Mouse (Mus musculus) heart, adult 18-20 months (tissue): ENCODE measurements around the gene Nsun5. TPM values are rescaled to one million over a fixed set of nuclear protein-coding genes. Genes with fewer than 3 reads are reported as not detected.

Experiments used
- DNase-seq, 2 experiments: peaks; one replicate each; pipeline ENCODE4 v3.0.0; 2021 to 2022; ENCODE audit warnings: mixed read lengths in 1 of 2
- microRNA-seq, 2 experiments: library from miRNA; unstranded; fragments of <30 nt; microRNA quantifications; one replicate each; pipeline ENCODE4 v1.2.0; 2022
- total RNA-seq, 2 experiments: library from RNA; stranded (reverse); gene quantifications; 2 replicates each; pipeline ENCODE4 v1.2.3; 2021

The Nsun5 gene
- total RNA-seq, 2 experiments from 2014 or later: 17.1 TPM

- no peak for DNase-seq
Measured at GRCm38 (mm10) chr5:135373601-135374000, 3.8 kb downstream of the Nsun5 start.

DNA sequence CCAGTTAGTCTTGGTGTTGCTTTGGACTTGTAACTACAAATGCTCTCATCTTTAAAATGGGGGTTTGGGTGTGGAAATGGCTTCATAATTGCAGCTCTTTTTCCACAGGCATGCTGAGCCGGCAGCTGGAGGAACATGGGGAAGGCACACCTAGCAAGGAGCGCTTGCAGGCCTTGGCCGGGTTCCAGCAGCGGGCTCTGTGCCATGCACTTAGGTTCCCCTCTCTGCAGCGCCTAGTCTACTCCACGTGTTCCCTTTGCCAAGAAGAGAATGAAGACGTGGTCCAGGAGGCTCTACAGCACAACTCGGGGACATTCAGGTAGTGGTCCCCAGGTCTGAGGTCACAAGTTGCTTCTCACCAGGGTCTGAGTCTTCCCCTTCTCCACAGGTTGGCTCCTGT, 5.4 kb downstream of the Nsun5 start:
- peak; percentile 27 to 34 for DNase-seq

GRCm38 (mm10) chr5:135376341-135376740, 6.6 kb downstream of the Nsun5 start:
- DNase-seq: no peak

- no peak for DNase-seq
Measured at GRCm38 (mm10) chr5:135380681-135381080, 10.9 kb downstream of the Nsun5 start.

GRCm38 (mm10) chr5:135381356-135381925, 11.7 kb downstream of the Nsun5 start:
- DNase-seq: peak; percentile 47 to 79

GRCm38 (mm10) chr5:135382746-135383145, 13.0 kb downstream of the Nsun5 start:
- DNase-seq: no peak

- no peak for DNase-seq
Measured at GRCm38 (mm10) chr5:135383771-135384170, 14.0 kb downstream of the Nsun5 start.

DNA sequence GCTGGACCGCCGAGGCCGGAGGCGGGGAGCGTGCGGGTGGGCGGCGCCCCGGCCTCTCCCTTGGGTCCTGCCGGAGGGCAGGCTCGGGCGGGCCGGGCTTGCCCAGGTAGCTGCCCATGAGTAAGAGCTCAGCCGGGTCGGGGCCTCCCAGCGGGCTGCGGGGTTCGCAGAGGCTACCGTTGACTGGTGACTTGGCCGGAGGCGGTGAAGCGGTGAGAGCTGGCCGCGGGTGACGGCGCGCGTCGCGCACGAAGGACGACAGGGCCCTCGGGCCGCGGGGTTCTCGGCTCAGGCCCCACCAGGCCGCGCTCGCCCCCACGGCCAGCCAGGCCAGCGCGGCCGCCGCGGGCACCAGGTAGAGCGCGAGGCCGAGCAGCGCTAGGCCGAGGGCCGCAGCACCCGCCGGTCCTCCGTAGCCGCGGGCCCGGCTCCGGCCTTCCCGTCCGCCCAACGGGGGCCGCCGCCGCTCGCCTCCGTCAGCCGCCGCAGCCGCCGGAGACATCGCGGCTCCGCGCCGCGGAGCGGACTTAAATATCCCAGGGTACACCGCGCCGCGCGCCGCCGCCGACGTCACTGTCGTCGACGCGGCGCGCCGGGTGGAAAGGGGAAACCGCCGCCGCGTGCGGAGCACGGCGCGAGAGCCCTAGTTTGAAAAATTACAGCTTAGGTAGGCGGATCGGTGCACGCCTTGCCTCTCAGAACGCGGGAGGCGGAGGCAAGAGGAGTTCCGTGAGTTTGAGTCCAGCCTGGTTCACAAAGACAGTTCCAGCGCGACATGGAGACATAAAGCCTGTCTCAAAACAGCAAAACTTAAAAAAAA, 24.5 kb downstream of the Nsun5 start, which contains the start of gene Pom121:
Pom121 (minus strand) TSS at position 543 of the 820 bp plus-strand sequence.
- peak; percentile 84 to 85 for DNase-seq

DNA sequence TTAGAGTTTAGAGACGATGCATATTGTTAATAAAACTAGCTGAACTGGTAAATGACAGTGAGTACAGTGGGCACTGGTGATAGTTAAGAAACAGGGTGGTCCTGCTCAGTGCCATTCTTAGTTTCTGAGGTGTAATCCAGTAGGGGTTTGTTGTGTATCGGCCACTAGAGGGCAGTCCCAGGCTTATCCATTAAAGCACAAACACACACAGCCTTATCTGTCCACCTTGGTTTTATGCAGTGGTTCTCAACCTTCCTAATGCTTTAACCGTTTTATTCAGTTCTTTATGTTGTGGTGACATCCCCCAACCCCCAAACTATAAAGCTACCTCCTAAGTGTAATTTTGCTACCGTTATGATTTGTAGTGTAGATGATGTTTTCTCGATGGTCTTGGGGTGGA, 26.1 kb downstream of the Nsun5 start:
- peak; percentile 32 to 48 for DNase-seq

DNA sequence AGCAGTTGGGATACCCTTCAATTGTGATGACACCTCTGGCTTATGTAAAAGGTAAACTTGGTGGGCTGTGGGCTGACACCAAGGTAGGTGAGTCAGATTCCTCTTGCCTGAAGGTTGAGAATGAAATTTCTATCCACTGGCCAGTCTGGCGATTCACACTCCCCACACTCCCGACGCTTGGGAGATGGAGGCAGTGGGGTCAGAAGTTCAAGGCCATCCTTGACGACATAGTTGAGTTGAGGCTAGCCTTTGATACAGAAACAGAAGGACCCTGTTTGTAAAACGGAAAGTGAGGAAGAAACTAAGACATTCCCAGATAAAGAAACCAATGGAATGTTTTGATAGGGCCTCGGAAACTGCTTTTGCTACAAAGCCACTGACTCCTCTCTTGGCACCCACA, 29.6 kb downstream of the Nsun5 start:
- no peak for DNase-seq

- peak; percentile 69 to 91 for DNase-seq
Measured at GRCm38 (mm10) chr5:135400244-135400643, 30.5 kb downstream of the Nsun5 start.

- DNase-seq: no peak
Measured at GRCm38 (mm10) chr5:135404623-135405022, 34.9 kb downstream of the Nsun5 start.

DNA sequence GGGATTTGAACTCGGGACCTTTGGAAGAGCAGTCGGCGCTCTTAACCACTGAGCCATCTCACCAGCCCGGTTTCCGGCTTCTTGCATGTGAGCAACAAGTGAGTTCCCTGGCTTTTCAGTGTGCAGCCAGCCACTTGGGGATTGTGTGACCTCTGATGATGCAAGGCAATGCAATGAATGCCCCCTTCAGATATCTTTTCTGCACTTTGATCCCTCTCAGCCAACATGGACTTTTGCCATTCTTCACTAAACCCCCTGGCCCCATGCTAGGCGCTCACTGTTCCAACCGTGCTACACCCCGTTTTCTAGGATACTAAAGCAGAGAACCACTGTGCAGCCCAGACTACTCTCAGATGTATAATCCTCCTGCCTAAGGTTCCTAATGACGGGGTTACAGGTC, 35.7 kb downstream of the Nsun5 start:
- DNase-seq: no peak

DNA sequence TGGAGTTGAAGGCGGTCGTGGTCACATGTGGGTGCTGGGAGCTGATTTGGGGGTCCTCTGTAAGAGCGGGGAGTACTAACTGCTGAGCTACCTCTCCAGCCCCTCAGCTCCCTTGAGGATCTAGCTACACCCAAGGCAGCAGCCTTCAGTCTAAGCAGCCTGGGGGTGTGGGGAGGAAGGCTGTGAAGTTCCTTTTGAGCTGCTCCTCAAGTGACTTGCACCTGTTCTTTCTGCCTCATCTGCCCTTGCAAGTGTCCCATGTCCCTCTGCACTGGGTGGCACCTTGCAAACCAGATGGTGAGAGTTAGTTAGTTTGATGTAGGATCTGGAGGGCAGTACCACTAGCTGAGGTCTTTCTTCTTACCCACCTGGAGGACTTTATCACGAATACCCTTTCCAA, 38.4 kb downstream of the Nsun5 start:
- no peak for DNase-seq

GRCm38 (mm10) chr5:135410266-135410665, 40.5 kb downstream of the Nsun5 start:
- no peak for DNase-seq

Small RNA genes within 50 kb of the gene (microRNA-seq; reads per million reads assigned to microRNA genes)
- 0.54 to 1.1 reads per million in 2 experiments for gene Mir7033

Other genes with a start within 250 kb of the Nsun5 start
- gene Tbl2, start 220.3 kb upstream of the Nsun5 start, total RNA-seq: 10 to 100 TPM in 1 of 2 experiments, 1 to 10 TPM in 1; 9.5 to 11.3 TPM
- gene Bcl7b, start 201.7 kb upstream of the Nsun5 start, total RNA-seq: 10 to 100 TPM; 47.0 to 47.8 TPM
- gene Baz1b, start 182.7 kb upstream of the Nsun5 start, total RNA-seq: 10 to 100 TPM; 39.2 to 43.7 TPM
- gene Fzd9, start 118.7 kb upstream of the Nsun5 start, total RNA-seq: 1 to 10 TPM; 1.6 to 2.2 TPM
- under 1 TPM; 0.36 to 0.57 TPM for gene Fkbp6, start 19.9 kb upstream of the Nsun5 start, total RNA-seq
- gene Trim50, start 16.7 kb upstream of the Nsun5 start, total RNA-seq: under 1 TPM in 1 of 2 experiments, not detected in 1; 0.40 TPM
- gene Pom121, start 24.6 kb downstream of the Nsun5 start, total RNA-seq: 10 to 100 TPM; 11.4 to 12.4 TPM
- 10 to 100 TPM; 19.9 to 24.4 TPM for gene Hip1, start 175.2 kb downstream of the Nsun5 start, total RNA-seq
- not detected for gene Ccl26, start 193.6 kb downstream of the Nsun5 start, total RNA-seq
- 1 to 10 TPM; 2.3 to 2.7 TPM for gene Ccl24, start 203.1 kb downstream of the Nsun5 start, total RNA-seq